Mouse (Mus musculus): Measurements from ENCODE around the gene Tubg1. TPM values are rescaled to one million over a fixed set of nuclear protein-coding genes. Genes with fewer than 3 reads are reported as not detected.
A peak's percentile ranks its signal among the peaks of the same experiment; 100 is the strongest.

The Tubg1 gene
- polyA plus RNA-seq, 1 experiment = 14.4 TPM

GRCm38 (mm10) chr11:101168301-101168980 lies 48.7 kb downstream of the Tubg1 start:
- 43% methylated on average over 18 of the region's 18 CpGs for WGBS
- peak overlapping the region; percentile 6 for H3K4me3 ChIP-seq (replicated peaks; ENCODE audit: extremely low read depth, low read depth, low read length)

GRCm38 (mm10) chr11:101169301-101170107 lies 49.8 kb downstream of the Tubg1 start:
- TF ChIP-seq POLR2A (IDR thresholded peaks at IDR 0.05; ENCODE audit: borderline replicate concordance, extremely low read depth, low read depth, low read length) (no peak), CTCF (IDR thresholded peaks at IDR 0.05; ENCODE audit: insufficient read depth, low read length) (no peak)
- Histone ChIP-seq H3K4me1 (ENCODE audit: control insufficient read depth, insufficient read depth, low read length) (peaks cover 20% of the 10 kb centered on the region), H3K4me3 (replicated peaks; ENCODE audit: extremely low read depth, low read depth, low read length) (peak overlapping the region; percentile 97)
- 16% methylated on average over 17 of the region's 17 CpGs for WGBS
- no peak for DNase-seq

More at GRCm38 (mm10) chr11:101168301-101168980, 48.7 kb downstream of the Tubg1 start:
- DNase-seq = no peak
- peaks cover 15% of the 10 kb centered on the region for H3K4me1 ChIP-seq (ENCODE audit: control insufficient read depth, insufficient read depth, low read length)
- TF ChIP-seq POLR2A (IDR thresholded peaks at IDR 0.05; ENCODE audit: borderline replicate concordance, extremely low read depth, low read depth, low read length) (no peak), CTCF (IDR thresholded peaks at IDR 0.05; ENCODE audit: insufficient read depth, low read length) (no peak)

GRCm38 (mm10) chr11:101170354-101170810 lies 50.6 kb downstream of the Tubg1 start, which contains the start of gene Cntnap1:
Gene Cntnap1, plus strand, starts transcription at chr11:101170523.
- TF ChIP-seq POLR2A (IDR thresholded peaks at IDR 0.05; ENCODE audit: borderline replicate concordance, extremely low read depth, low read depth, low read length) (peak; percentile 43; the same call in 1 of the 2 replicates), CTCF (IDR thresholded peaks at IDR 0.05; ENCODE audit: insufficient read depth, low read length) (no peak)
- peak within 1 kb of the TSS; percentile 97 for H3K4me3 ChIP-seq (replicated peaks; ENCODE audit: extremely low read depth, low read depth, low read length)
- H3K4me1 ChIP-seq (ENCODE audit: control insufficient read depth, insufficient read depth, low read length) = peaks cover 20% of the 10 kb centered on the region
- DNase-seq = peak; percentile 71
- WGBS = 2% methylated on average over 35 of the region's 35 CpGs

GRCm38 (mm10) chr11:101170811-101171610 lies 51.3 kb downstream of the Tubg1 start, which contains the start of gene Plekhh3:
Gene Plekhh3, minus strand, starts transcription at chr11:101171351.
- peak; percentile 86 for DNase-seq
- Histone ChIP-seq H3K4me1 (ENCODE audit: control insufficient read depth, insufficient read depth, low read length) (peaks cover 20% of the 10 kb centered on the region), H3K4me3 (replicated peaks; ENCODE audit: extremely low read depth, low read depth, low read length) (peak within 1 kb of the TSS; percentile 97)
- WGBS = under 1% methylated on average over 50 of the region's 50 CpGs
- TF ChIP-seq CTCF (IDR thresholded peaks at IDR 0.05; ENCODE audit: insufficient read depth, low read length) (no peak), POLR2A (IDR thresholded peaks at IDR 0.05; ENCODE audit: borderline replicate concordance, extremely low read depth, low read depth, low read length) (peak; percentile 75; the same call in 1 of the 2 replicates)

- Histone ChIP-seq H3K4me3 (replicated peaks; ENCODE audit: extremely low read depth, low read depth, low read length) (peak overlapping the region; percentile 73), H3K4me1 (ENCODE audit: control insufficient read depth, insufficient read depth, low read length) (peaks cover 20% of the 10 kb centered on the region)
- peak; percentile 67 for DNase-seq
- TF ChIP-seq CTCF (IDR thresholded peaks at IDR 0.05; ENCODE audit: insufficient read depth, low read length) (no peak), POLR2A (IDR thresholded peaks at IDR 0.05; ENCODE audit: borderline replicate concordance, extremely low read depth, low read depth, low read length) (peak; percentile 39; the same call in 1 of the 2 replicates)
- WGBS = under 1% methylated on average over 31 of the region's 31 CpGs
Observed at GRCm38 (mm10) chr11:101171721-101172433, 52.1 kb downstream of the Tubg1 start.

GRCm38 (mm10) chr11:101172434-101172815 lies 52.7 kb downstream of the Tubg1 start:
- Histone ChIP-seq H3K4me1 (ENCODE audit: control insufficient read depth, insufficient read depth, low read length) (peaks cover 20% of the 10 kb centered on the region), H3K4me3 (replicated peaks; ENCODE audit: extremely low read depth, low read depth, low read length) (peak overlapping the region; percentile 73)
- WGBS = 3% methylated on average over 5 of the region's 5 CpGs
- DNase-seq = no peak
- TF ChIP-seq CTCF (IDR thresholded peaks at IDR 0.05; ENCODE audit: insufficient read depth, low read length) (no peak), POLR2A (IDR thresholded peaks at IDR 0.05; ENCODE audit: borderline replicate concordance, extremely low read depth, low read depth, low read length) (no peak)

GRCm38 (mm10) chr11:101173112-101173511 lies 53.4 kb downstream of the Tubg1 start:
- peak; percentile 71 for DNase-seq
- 8% methylated on average over 11 of the region's 11 CpGs for WGBS
- TF ChIP-seq POLR2A (IDR thresholded peaks at IDR 0.05; ENCODE audit: borderline replicate concordance, extremely low read depth, low read depth, low read length) (no peak), CTCF (IDR thresholded peaks at IDR 0.05; ENCODE audit: insufficient read depth, low read length) (no peak)
- Histone ChIP-seq H3K4me1 (ENCODE audit: control insufficient read depth, insufficient read depth, low read length) (peaks cover 20% of the 10 kb centered on the region), H3K4me3 (replicated peaks; ENCODE audit: extremely low read depth, low read depth, low read length) (no peak overlapping the region)

GRCm38 (mm10) chr11:101173631-101174388 lies 54.1 kb downstream of the Tubg1 start:
- Histone ChIP-seq H3K4me1 (ENCODE audit: control insufficient read depth, insufficient read depth, low read length) (peaks cover 18% of the 10 kb centered on the region), H3K4me3 (replicated peaks; ENCODE audit: extremely low read depth, low read depth, low read length) (peak overlapping the region; percentile 37)
- 3% methylated on average over 61 of the region's 61 CpGs for WGBS
- TF ChIP-seq CTCF (IDR thresholded peaks at IDR 0.05; ENCODE audit: insufficient read depth, low read length) = peak; percentile 62
- peak; percentile 38; the same call in 1 of the 2 replicates for TF ChIP-seq POLR2A (IDR thresholded peaks at IDR 0.05; ENCODE audit: borderline replicate concordance, extremely low read depth, low read depth, low read length)
- peak; percentile 75 for DNase-seq
